Mouse (Mus musculus) G1E (cell line): Measurements from ENCODE around the gene Tax1bp3.

Experiments used
- CTCF ChIP-seq: IDR thresholded peaks from 2 replicates; pipeline ENCODE4 v1.5.1; 2012; ENCODE audit warnings: low read depth, low read length, inconsistent platforms, mixed read lengths
- TAL1 ChIP-seq: conservative IDR thresholded peaks from 2 replicates; pipeline ENCODE4 v1.6.1; 2012; ENCODE audit warnings: low read depth, low read length, inconsistent platforms, mixed read lengths

- TF ChIP-seq CTCF: no peak
- TF ChIP-seq TAL1: no peak
Observed at GRCm38 (mm10) chr11:73161616-73162015, 15.3 kb upstream of the Tax1bp3 start.
